Mouse (Mus musculus) forebrain, embryonic 16.5 days (tissue): ENCODE results near the gene Wnt2b. TPM values are rescaled to one million over a fixed set of nuclear protein-coding genes. Genes with fewer than 3 reads are reported as not detected.
A peak's percentile ranks its signal among the peaks of the same experiment; 100 is the strongest.

ENCODE experiments used
- ATAC-seq: fragments of 200-750 bp; cut with Nextera tagmentation; 2 replicates; pipeline ENCODE4 v1.8.0; 2017; ENCODE audit warnings: mild to moderate bottlenecking, moderate library complexity
- H3K27ac ChIP-seq: fragments of 300-500 bp; sonication (generic); 2 replicates; pipeline ENCODE4 v1.5.1; 2014; ENCODE audit warnings: low read length, control low read depth
- H3K27me3 ChIP-seq: fragments of 300-500 bp; sonication (generic); replicated peaks from 2 replicates; pipeline ENCODE4 v1.6.1; 2014; ENCODE audit warnings: low read length; ENCODE audit not compliant: control insufficient read depth, insufficient read depth
- H3K36me3 ChIP-seq: fragments of 300-500 bp; sonication (generic); 2 replicates; pipeline ENCODE4 v1.6.1; 2014; ENCODE audit not compliant: control insufficient read depth, insufficient read depth
- H3K4me1 ChIP-seq: fragments of 300-500 bp; sonication (generic); replicated peaks from 2 replicates; pipeline ENCODE4 v1.6.1; 2014; ENCODE audit warnings: low read length; ENCODE audit not compliant: control insufficient read depth, insufficient read depth
- H3K4me2 ChIP-seq: fragments of 300-500 bp; sonication (generic); 2 replicates; pipeline ENCODE4 v1.6.1; 2014; ENCODE audit warnings: mild to moderate bottlenecking, low read length, control low read depth
- H3K4me3 ChIP-seq: fragments of 300-500 bp; sonication (generic); replicated peaks from 2 replicates; pipeline ENCODE4 v1.5.1; 2014; ENCODE audit warnings: mild to moderate bottlenecking, low read length, control low read depth
- H3K9ac ChIP-seq: fragments of 300-500 bp; sonication (generic); replicated peaks from 2 replicates; pipeline ENCODE4 v1.6.1; 2014; ENCODE audit warnings: low read depth, low read length, control low read depth
- H3K9me3 ChIP-seq: fragments of 300-500 bp; sonication (generic); 2 replicates; pipeline ENCODE4 v1.6.1; 2016; ENCODE audit warnings: low read length; ENCODE audit not compliant: control insufficient read depth
- WGBS: fragments of 180-500 bp; shearing (Covaris S2); extraction: QIAGEN DNeasy Blood & Tissue Kit; methylation state at CpG from one replicate; pipeline ENCODE4 v1.1.7; 2014; 5-methylcytosine and 5-hydroxymethylcytosine counted together
- polyA plus RNA-seq: library from polyadenylated mRNA; unstranded; fragments of >200 nt; fragmentation: Nextera tagmentation; extraction: Ambion mirVana; gene quantifications from 2 replicates; pipeline ENCODE4 v1.2.1, GENCODE M21; 2015

Gene Wnt2b
- polyA plus RNA-seq, 1 experiment from 2014 or later = 0.46 TPM

DNA sequence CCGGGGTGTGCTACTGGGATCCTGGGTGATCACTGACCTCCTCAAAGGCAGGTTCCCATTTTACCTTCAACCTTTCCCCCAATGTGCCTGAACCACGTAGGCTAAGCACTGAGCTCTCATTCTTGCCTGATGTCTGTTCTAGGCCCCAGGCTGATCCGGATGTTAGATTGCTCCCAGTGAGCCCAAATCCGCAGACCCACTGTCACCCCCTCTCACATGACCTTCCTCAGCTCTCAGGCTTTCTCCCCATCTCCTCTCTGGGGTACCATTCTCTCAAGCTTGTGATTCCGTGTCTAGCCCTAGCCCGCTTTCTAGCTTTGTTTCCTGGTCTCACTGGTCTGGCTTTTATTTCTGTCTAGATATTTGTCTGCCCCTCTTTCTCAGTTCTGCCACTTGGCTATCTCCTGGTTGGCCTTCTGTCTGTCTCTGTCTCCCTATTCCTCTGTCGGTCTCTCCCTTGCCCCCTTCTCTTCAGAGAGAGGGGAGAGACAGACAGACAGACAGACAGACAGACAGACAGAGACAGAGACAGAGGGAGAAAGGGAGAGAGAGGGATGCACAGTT lies 4.4 kb upstream of the Wnt2b start:
- peaks cover 28% of the 10 kb centered on the region for H3K27me3 ChIP-seq
- H3K9me3 ChIP-seq = no peaks in the 10 kb centered on the region
- H3K36me3 ChIP-seq = no peaks in the 10 kb centered on the region
- no peak overlapping the region for H3K27ac ChIP-seq
- peaks cover 24% of the 10 kb centered on the region for H3K4me1 ChIP-seq
- no peak overlapping the region for H3K4me2 ChIP-seq
- ATAC-seq = no peak
- no peak overlapping the region for H3K9ac ChIP-seq
- 85% methylated on average over 7 of the region's 7 CpGs for WGBS
- H3K4me3 ChIP-seq = no peak overlapping the region

- H3K27me3 ChIP-seq = peaks cover 36% of the 10 kb centered on the region
- H3K9me3 ChIP-seq = no peaks in the 10 kb centered on the region
- peaks cover 26% of the 10 kb centered on the region for H3K4me1 ChIP-seq
- H3K9ac ChIP-seq = no peak overlapping the region
- no peak overlapping the region for H3K4me3 ChIP-seq
- H3K36me3 ChIP-seq = no peaks in the 10 kb centered on the region
- no peak for ATAC-seq
- H3K4me2 ChIP-seq = no peak overlapping the region
- 72% methylated on average over 8 of the region's 8 CpGs for WGBS
- H3K27ac ChIP-seq = no peak overlapping the region
These were observed 3.5 kb upstream of the Wnt2b start for GRCm38 (mm10) chr3:104965070-104965855.

- no peak overlapping the region for H3K4me2 ChIP-seq
- H3K27me3 ChIP-seq = peaks cover 50% of the 10 kb centered on the region
- no peak overlapping the region for H3K4me3 ChIP-seq
- ATAC-seq = no peak
- H3K9me3 ChIP-seq = no peaks in the 10 kb centered on the region
- WGBS = 32% methylated on average over 13 of the region's 13 CpGs
- H3K4me1 ChIP-seq = peaks cover 26% of the 10 kb centered on the region
- no peak overlapping the region for H3K9ac ChIP-seq
- H3K27ac ChIP-seq = no peak overlapping the region
- H3K36me3 ChIP-seq = no peaks in the 10 kb centered on the region
These were observed 1.9 kb upstream of the Wnt2b start for GRCm38 (mm10) chr3:104963331-104964276.

- Histone ChIP-seq H3K36me3 (no peaks in the 10 kb centered on the region), H3K9me3 (no peaks in the 10 kb centered on the region), H3K9ac (no peak overlapping the region), H3K4me2 (no peak overlapping the region), H3K27me3 (peaks cover 52% of the 10 kb centered on the region), H3K27ac (no peak overlapping the region), H3K4me1 (peaks cover 24% of the 10 kb centered on the region), H3K4me3 (no peak overlapping the region)
- no peak for ATAC-seq
- 6% methylated on average over 5 of the region's 5 CpGs for WGBS
These were observed 1.1 kb upstream of the Wnt2b start for GRCm38 (mm10) chr3:104962866-104963265.

GRCm38 (mm10) chr3:104962141-104962611 lies 455 bp upstream of the Wnt2b start:
- Histone ChIP-seq H3K4me2 (peak overlapping the region; percentile 66), H3K9ac (no peak overlapping the region), H3K4me1 (peaks cover 20% of the 10 kb centered on the region), H3K9me3 (no peaks in the 10 kb centered on the region), H3K27me3 (peaks cover 52% of the 10 kb centered on the region), H3K4me3 (peak overlapping the region; percentile 56), H3K36me3 (no peaks in the 10 kb centered on the region), H3K27ac (no peak overlapping the region)
- ATAC-seq = 0 out of 2 replicates have a peak, but pooled peaks have one; percentile 1
- under 1% methylated on average over 31 of the region's 31 CpGs for WGBS

GRCm38 (mm10) chr3:104960026-104961000 lies 1.4 kb downstream of the Wnt2b start:
- Histone ChIP-seq H3K9me3 (no peaks in the 10 kb centered on the region), H3K27me3 (peaks cover 52% of the 10 kb centered on the region), H3K36me3 (no peaks in the 10 kb centered on the region), H3K27ac (no peak overlapping the region), H3K4me1 (peaks cover 20% of the 10 kb centered on the region), H3K9ac (no peak overlapping the region), H3K4me2 (no peak overlapping the region), H3K4me3 (no peak overlapping the region)
- no peak for ATAC-seq
- 7% methylated on average over 19 of the region's 19 CpGs for WGBS

DNA sequence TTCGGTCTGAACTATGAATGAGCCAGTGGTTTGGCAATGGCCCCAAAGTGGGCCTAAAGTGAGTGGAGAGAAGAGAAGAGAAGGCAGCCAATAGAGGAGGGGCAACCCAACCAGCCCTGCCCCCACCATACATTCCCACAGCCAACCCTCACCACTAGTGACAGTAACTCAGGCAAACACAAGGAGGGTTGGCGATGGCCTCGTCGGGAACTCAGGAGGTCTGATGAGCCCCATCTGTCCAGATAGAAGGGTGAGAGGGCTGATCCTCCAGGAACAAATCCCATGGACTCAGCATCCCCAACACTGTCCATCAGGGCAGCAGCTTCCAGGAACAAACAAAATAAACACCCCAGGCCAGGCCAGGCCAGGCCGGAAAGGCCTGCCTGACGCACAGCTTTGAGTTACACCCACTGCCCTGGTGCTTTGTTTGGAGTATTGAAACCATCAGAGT lies 5.6 kb downstream of the Wnt2b start:
- H3K4me1 ChIP-seq = peaks cover 3% of the 10 kb centered on the region
- peaks cover 24% of the 10 kb centered on the region for H3K27me3 ChIP-seq
- H3K27ac ChIP-seq = no peak overlapping the region
- ATAC-seq = no peak
- H3K36me3 ChIP-seq = peaks cover 5% of the 10 kb centered on the region; the same call in 1 of the 2 replicates
- H3K9ac ChIP-seq = no peak overlapping the region
- no peak overlapping the region for H3K4me2 ChIP-seq
- H3K4me3 ChIP-seq = no peak overlapping the region
- no peaks in the 10 kb centered on the region for H3K9me3 ChIP-seq
- WGBS = 85% methylated on average over 6 of the region's 6 CpGs

- Histone ChIP-seq H3K36me3 (peaks cover 6% of the 10 kb centered on the region; the same call in 1 of the 2 replicates), H3K27me3 (peaks cover 9% of the 10 kb centered on the region), H3K9ac (no peak overlapping the region), H3K27ac (no peak overlapping the region), H3K4me1 (no peaks in the 10 kb centered on the region), H3K4me3 (no peak overlapping the region), H3K9me3 (no peaks in the 10 kb centered on the region), H3K4me2 (no peak overlapping the region)
- WGBS = 98% methylated on average over 15 of the region's 15 CpGs
- no peak for ATAC-seq
These were observed 7.2 kb downstream of the Wnt2b start for GRCm38 (mm10) chr3:104954551-104954950.
